In the genomic region with DNA sequence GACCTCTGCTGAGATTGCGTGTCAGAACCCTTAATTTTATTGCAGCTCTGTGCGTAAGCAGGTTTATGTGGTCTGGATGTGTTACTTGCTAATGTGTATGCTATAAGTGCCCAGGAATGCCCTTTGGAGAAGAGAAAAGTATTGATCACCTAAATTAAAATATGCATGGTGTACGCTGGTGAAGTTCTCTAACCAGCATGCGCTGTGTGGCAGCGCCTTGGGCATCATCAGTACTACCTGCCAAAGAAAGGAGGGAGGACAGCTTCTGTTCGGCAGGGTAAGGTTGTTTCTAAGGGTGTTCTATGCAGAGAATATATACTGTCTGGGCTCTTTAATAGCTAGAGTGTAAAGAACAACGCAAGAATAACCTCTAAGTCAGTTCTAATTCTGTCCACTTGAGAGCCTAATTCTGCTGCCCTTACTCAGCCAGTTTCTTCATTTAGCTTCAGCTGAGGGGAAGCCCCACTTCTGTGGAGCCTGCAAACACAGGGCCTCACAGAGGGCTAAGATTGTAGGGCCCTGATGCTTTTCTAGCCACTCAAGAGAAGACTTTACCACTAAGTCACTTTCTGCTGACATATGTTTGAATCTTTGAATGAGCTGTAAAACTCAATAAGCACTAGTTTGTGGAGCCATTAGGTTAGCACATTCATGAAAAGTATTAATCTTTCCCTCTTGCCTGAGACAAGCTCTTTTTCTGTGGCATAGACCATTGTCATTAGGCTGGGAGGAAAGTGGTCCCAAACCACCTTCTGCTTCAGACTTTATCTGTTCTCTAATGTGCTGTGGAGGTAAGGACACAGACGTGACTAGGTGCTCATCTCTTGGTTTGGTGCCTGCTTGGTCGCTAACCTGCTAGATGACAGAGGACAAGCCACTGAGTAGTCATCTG, we compare ENCODE assay signal across 10 mouse cellular contexts. TPM values are rescaled to one million over a fixed set of nuclear protein-coding genes. Genes with fewer than 3 reads are reported as not detected.
A peak's percentile ranks its signal among the peaks of the same experiment; 100 is the strongest.
DNase-seq lines count a peak whose midpoint lies in the region; ATAC-seq and TF ChIP-seq lines count a peak whose summit lies in the region.
"Had no signal": no experiment of that assay in that cellular context is flagged by ENCODE, and none has a peak within 500 bp of the region (broad histone marks: within the 10 kb centered on the region; RNA-seq: fewer than 3 reads in every experiment).

No protein-coding gene starts in this region.

- TF ChIP-seq POLR2A in myocyte (IDR thresholded peaks at IDR 0.05; ENCODE audit: insufficient read length, low read depth): no peak

- H3K4me3 ChIP-seq in heart, embryonic 12.5 days: peak overlapping the region; percentile 67
- H3K4me3 ChIP-seq in hindbrain, embryonic 11.5 days (ENCODE audit: low read depth, low read length): 0 out of 2 replicates have a peak overlapping the region, but pooled peaks have one; percentile 8
- H3K4me3 ChIP-seq in myocyte: no peak overlapping the region
- H3K4me3 ChIP-seq in liver, embryonic 12.5 days: no peak overlapping the region

- no peaks in the 10 kb centered on the region for H3K36me3 ChIP-seq in heart, embryonic 12.5 days
- H3K36me3 ChIP-seq in hindbrain, embryonic 11.5 days (ENCODE audit: control insufficient read depth, insufficient read depth, low read length): no peaks in the 10 kb centered on the region
- H3K36me3 ChIP-seq in myocyte (ENCODE audit: control insufficient read depth, insufficient read depth): no peaks in the 10 kb centered on the region
- H3K36me3 ChIP-seq in liver, embryonic 12.5 days: no peaks in the 10 kb centered on the region

- intact Hi-C loops in heart, postnatal 25 days (cut with DNase I): no loop called here
- intact Hi-C loops in left cerebral cortex, postnatal 4 days (cut with DNase I): no loop called here

- H3K9ac ChIP-seq in heart, embryonic 12.5 days: peak overlapping the region; percentile 59
- no peak overlapping the region; the same call in 1 of the 2 replicates for H3K9ac ChIP-seq in hindbrain, embryonic 11.5 days (ENCODE audit: low read depth, low read length)
- H3K9ac ChIP-seq in liver, embryonic 12.5 days: no peak overlapping the region

- H3K4me2 ChIP-seq in heart, embryonic 12.5 days: peak overlapping the region; percentile 94
- H3K4me2 ChIP-seq in hindbrain, embryonic 11.5 days (replicated peaks; ENCODE audit: low read depth, low read length): peak overlapping the region; percentile 28
- H3K4me2 ChIP-seq in myocyte (ENCODE audit: low read depth): peak overlapping the region; percentile 83
- no peak overlapping the region for H3K4me2 ChIP-seq in liver, embryonic 12.5 days

- WGBS in heart, embryonic 12.5 days: 66% methylated on average over 9 of the region's 9 CpGs
- 62% methylated on average over 9 of the region's 9 CpGs for WGBS in hindbrain, embryonic 11.5 days
- 74% methylated on average over 9 of the region's 9 CpGs for WGBS in liver, embryonic 12.5 days (ENCODE audit: insufficient replicate concordance)

- no peaks in the 10 kb centered on the region for H3K9me3 ChIP-seq in heart, embryonic 12.5 days (replicated peaks)
- H3K9me3 ChIP-seq in hindbrain, embryonic 11.5 days (ENCODE audit: control insufficient read depth, low read length): no peaks in the 10 kb centered on the region
- H3K9me3 ChIP-seq in liver, embryonic 12.5 days (replicated peaks): no peaks in the 10 kb centered on the region
- H3K9me3 ChIP-seq: G1E had no signal

- no peaks in the 10 kb centered on the region for H3K27me3 ChIP-seq in heart, embryonic 12.5 days (replicated peaks)
- no peaks in the 10 kb centered on the region for H3K27me3 ChIP-seq in hindbrain, embryonic 11.5 days (ENCODE audit: control insufficient read depth, insufficient read depth, low read length)
- H3K27me3 ChIP-seq in myocyte (ENCODE audit: control insufficient read depth, insufficient read depth, insufficient read length): no peaks in the 10 kb centered on the region
- H3K27me3 ChIP-seq in liver, embryonic 12.5 days (replicated peaks): no peaks in the 10 kb centered on the region

- H3K4me1 ChIP-seq in heart, embryonic 12.5 days (replicated peaks): peaks cover 65% of the 10 kb centered on the region
- H3K4me1 ChIP-seq in hindbrain, embryonic 11.5 days (replicated peaks; ENCODE audit: control insufficient read depth, insufficient read depth, low read length): peaks cover 28% of the 10 kb centered on the region
- H3K4me1 ChIP-seq in liver, embryonic 12.5 days: peaks cover 50% of the 10 kb centered on the region

- H3K27ac ChIP-seq in heart, embryonic 12.5 days (ENCODE audit: poor library complexity, severe bottlenecking): peak overlapping the region; percentile 81
- H3K27ac ChIP-seq in hindbrain, embryonic 11.5 days (ENCODE audit: low read depth, low read length): peak overlapping the region; percentile 45
- H3K27ac ChIP-seq in liver, embryonic 12.5 days: no peak overlapping the region

- ATAC-seq in heart, embryonic 12.5 days (ENCODE audit: insufficient number of reproducible peaks, low FRiP score): no peak
- ATAC-seq in hindbrain, embryonic 11.5 days (ENCODE audit: low FRiP score): no peak
- ATAC-seq in liver, embryonic 12.5 days: no peak

- H3ac ChIP-seq in myocyte (ENCODE audit: control insufficient read depth, insufficient read length): no peak overlapping the region

- no peak for DNase-seq in heart, postnatal 25 days (ENCODE audit: low spot score)
- peak; percentile 43 for DNase-seq in T-cell, adult 2 months (ENCODE audit: low spot score)
- DNase-seq in hindbrain, embryonic 11.5 days (ENCODE audit: low spot score): no peak
- DNase-seq in left cerebral cortex, adult 11 months (ENCODE audit: low spot score): no peak
- no peak for DNase-seq in left cerebral cortex, postnatal 4 days
- DNase-seq: cerebellum, adult 11 months had no signal

- no peaks in the 10 kb centered on the region for H3K79me2 ChIP-seq in myocyte (ENCODE audit: control insufficient read depth, insufficient read depth)

TF ChIP-seq in myocyte, 11 proteins besides CTCF, POLR2A, EP300 and RAD21:
- TF ChIP-seq USF1 (IDR thresholded peaks at IDR 0.05; ENCODE audit: low read depth) (no peak), TCF3 (IDR thresholded peaks at IDR 0.05; ENCODE audit: insufficient read length, low read depth) (no peak), POLR2AphosphoS2 (IDR thresholded peaks at IDR 0.05; ENCODE audit: insufficient read length, low read depth) (no peak), SRF (IDR thresholded peaks at IDR 0.05; ENCODE audit: control insufficient read depth, insufficient read length, low read depth) (no peak), MYOD1 (IDR thresholded peaks at IDR 0.05; ENCODE audit: control insufficient read depth in 1 of 3, insufficient read length in 2 of 3, low read depth in 2 of 3) (no peak), MAX (IDR thresholded peaks at IDR 0.05; ENCODE audit: low read depth) (no peak), MYOG (IDR thresholded peaks at IDR 0.05; ENCODE audit: control insufficient read depth in 1 of 3, insufficient read depth in 1 of 3, insufficient read length in 2 of 3, low read depth in 2 of 3) (no peak), E2F4 (IDR thresholded peaks at IDR 0.05; ENCODE audit: insufficient read depth) (no peak), REST (IDR thresholded peaks at IDR 0.05; ENCODE audit: insufficient read depth, insufficient read length) (no peak), TCF12 (IDR thresholded peaks at IDR 0.05; ENCODE audit: insufficient read depth, poor library complexity, severe bottlenecking) (no peak), CEBPB (IDR thresholded peaks at IDR 0.05; ENCODE audit: insufficient read depth, poor library complexity, severe bottlenecking) (no peak)

RNA-seq across cellular contexts. Expression of a gene that starts 3.4 kb away (rescaled TPM):
- 11.6 and 12.3 TPM in 2 replicates for polyA plus RNA-seq in heart, embryonic 12.5 days (2016; fragmentation: Nextera tagmentation; extraction: Ambion mirVana)
- total RNA-seq in heart, postnatal 25 days (2021): 1 to 10 TPM; 5.0 to 6.4 TPM
- polyA plus RNA-seq in hindbrain, embryonic 11.5 days (2014; fragmentation: Nextera tagmentation; extraction: Ambion mirVana): 10.4 and 11.4 TPM in 2 replicates
- polyA plus RNA-seq in myocyte (2012; fragmentation: generic; extraction: Trizol): 1.3 TPM
- total RNA-seq in left cerebral cortex, postnatal 4 days (2021): 10 to 100 TPM; 11.5 TPM
- polyA plus RNA-seq in liver, embryonic 12.5 days (2016; fragmentation: Nextera tagmentation; extraction: Ambion mirVana): 1.6 and 1.7 TPM in 2 replicates

RNA-seq across cellular contexts. Expression of a gene that starts 54.4 kb away (rescaled TPM):
- 8.5 and 9.5 TPM in 2 replicates for polyA plus RNA-seq in heart, embryonic 12.5 days (2016; fragmentation: Nextera tagmentation; extraction: Ambion mirVana)
- 1 to 10 TPM; 6.7 to 8.0 TPM for total RNA-seq in heart, postnatal 25 days (2021)
- polyA plus RNA-seq in hindbrain, embryonic 11.5 days (2014; fragmentation: Nextera tagmentation; extraction: Ambion mirVana): 12.1 and 17.9 TPM in 2 replicates
- 2.1 TPM for polyA plus RNA-seq in myocyte (2012; fragmentation: generic; extraction: Trizol)
- total RNA-seq in left cerebral cortex, postnatal 4 days (2021): 10 to 100 TPM; 23.6 to 27.0 TPM
- 14.0 and 15.2 TPM in 2 replicates for polyA plus RNA-seq in liver, embryonic 12.5 days (2016; fragmentation: Nextera tagmentation; extraction: Ambion mirVana)

RNA-seq across cellular contexts. Expression of a gene that starts 55.5 kb away (rescaled TPM):
- polyA plus RNA-seq in heart, embryonic 12.5 days (2016; fragmentation: Nextera tagmentation; extraction: Ambion mirVana): 9.5 and 10.2 TPM in 2 replicates
- total RNA-seq in heart, postnatal 25 days (2021): 1 to 10 TPM; 6.5 to 7.0 TPM
- polyA plus RNA-seq in hindbrain, embryonic 11.5 days (2014; fragmentation: Nextera tagmentation; extraction: Ambion mirVana): 10.2 and 11.5 TPM in 2 replicates
- 1.9 TPM for polyA plus RNA-seq in myocyte (2012; fragmentation: generic; extraction: Trizol)
- total RNA-seq in left cerebral cortex, postnatal 4 days (2021): 10 to 100 TPM in 1 of 2 experiments, 1 to 10 TPM in 1; 9.8 to 13.6 TPM
- 3.4 and 3.7 TPM in 2 replicates for polyA plus RNA-seq in liver, embryonic 12.5 days (2016; fragmentation: Nextera tagmentation; extraction: Ambion mirVana)

Comparison
In these comparisons a context has a peak if more than half of its experiments do, and no peak if none do; other contexts are left out.
1. H3K4me3 ChIP-seq: peak in heart, embryonic 12.5 days (single experiment) and hindbrain, embryonic 11.5 days (single experiment); none in myocyte (single experiment) and liver, embryonic 12.5 days (single experiment).